Mouse (Mus musculus) hindbrain, embryonic 16.5 days (tissue): ENCODE data around the gene Madcam1. TPM values are rescaled to one million over a fixed set of nuclear protein-coding genes. Genes with fewer than 3 reads are reported as not detected.

Experiments
- ATAC-seq: fragments of 200-750 bp; cut with Nextera tagmentation; 2 replicates; pipeline ENCODE4 v1.8.0; 2017; ENCODE audit warnings: moderate TSS enrichment, moderate library complexity
- H3K27ac ChIP-seq: fragments of 300-500 bp; sonication (generic); 2 replicates; pipeline ENCODE4 v1.5.1; 2014; ENCODE audit warnings: low read depth, mild to moderate bottlenecking, control low read depth, low read length, moderate library complexity
- H3K27me3 ChIP-seq: fragments of 300-500 bp; sonication (generic); replicated peaks from 2 replicates; pipeline ENCODE4 v1.6.1; 2014; ENCODE audit warnings: low read length; ENCODE audit not compliant: control insufficient read depth, insufficient read depth
- H3K36me3 ChIP-seq: fragments of 300-500 bp; sonication (generic); 2 replicates; pipeline ENCODE4 v1.6.1; 2014; ENCODE audit warnings: mild to moderate bottlenecking, low read length, moderate library complexity, mixed read lengths; ENCODE audit not compliant: control insufficient read depth, insufficient read depth
- H3K4me1 ChIP-seq: fragments of 300-500 bp; sonication (generic); 2 replicates; pipeline ENCODE4 v1.6.1; 2014; ENCODE audit warnings: low read depth, low read length; ENCODE audit not compliant: control insufficient read depth, insufficient read depth
- H3K4me2 ChIP-seq: fragments of 300-500 bp; sonication (generic); 2 replicates; pipeline ENCODE4 v1.6.1; 2014; ENCODE audit warnings: mild to moderate bottlenecking, low read length, control low read depth, moderate library complexity
- H3K4me3 ChIP-seq: fragments of 300-500 bp; sonication (generic); 2 replicates; pipeline ENCODE4 v1.5.1; 2014; ENCODE audit warnings: mild to moderate bottlenecking, low read length, control low read depth, moderate library complexity
- H3K9ac ChIP-seq: fragments of 300-500 bp; sonication (generic); 2 replicates; pipeline ENCODE4 v1.6.1; 2014; ENCODE audit warnings: low read depth, mild to moderate bottlenecking, control low read depth, low read length, moderate library complexity
- H3K9me3 ChIP-seq: fragments of 300-500 bp; sonication (generic); 2 replicates; pipeline ENCODE4 v1.6.1; 2014; ENCODE audit warnings: mild to moderate bottlenecking, low read length, moderate library complexity; ENCODE audit not compliant: control insufficient read depth
- WGBS: fragments of 180-500 bp; shearing (Covaris S2); extraction: QIAGEN DNeasy Blood & Tissue Kit; methylation state at CpG from one replicate; pipeline ENCODE4 v1.1.7; 2014; 5-methylcytosine and 5-hydroxymethylcytosine counted together
- polyA plus RNA-seq: library from polyadenylated mRNA; unstranded; fragments of >200 nt; fragmentation: Nextera tagmentation; extraction: Ambion mirVana; gene quantifications from 2 replicates; pipeline ENCODE4 v1.2.1, GENCODE M21; 2015

Madcam1 gene
- 0.99 and 1.5 TPM in 2 replicates for polyA plus RNA-seq

DNA sequence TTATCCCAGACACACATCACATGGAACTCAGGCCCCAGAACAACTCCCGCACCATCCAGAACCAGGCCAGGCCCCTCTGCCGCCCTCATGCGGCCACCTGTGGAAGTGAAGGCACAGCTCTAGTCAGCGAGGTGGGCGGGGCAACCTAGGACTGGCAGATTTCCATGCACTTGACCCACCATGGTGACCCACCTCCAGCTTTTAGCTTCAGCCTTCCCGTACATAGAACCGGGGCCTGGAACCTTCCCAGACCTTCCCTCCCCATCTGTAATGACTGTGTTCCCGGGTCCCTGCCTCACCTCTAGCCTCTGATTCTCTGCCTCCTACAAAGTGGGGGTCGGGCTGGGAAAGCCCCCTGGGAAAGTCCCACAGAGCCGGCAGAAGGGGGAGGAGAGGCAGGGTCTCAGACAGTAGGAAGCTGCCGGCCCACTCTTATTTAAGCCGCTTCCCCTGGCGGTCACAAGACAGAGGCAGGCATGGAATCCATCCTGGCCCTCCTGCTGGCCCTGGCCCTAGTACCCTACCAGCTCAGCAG, at the start of gene Madcam1:
Gene Madcam1, plus strand, starts transcription at position 429 of the 535 bp plus-strand sequence.
- Histone ChIP-seq H3K9ac (no peak within 1 kb of the TSS), H3K27me3 (no peaks in the 10 kb centered on the region), H3K9me3 (no peaks in the 10 kb centered on the region), H3K4me2 (no peak within 1 kb of the TSS), H3K36me3 (no peaks in the 10 kb centered on the region), H3K4me1 (peaks cover 7% of the 10 kb centered on the region), H3K4me3 (no peak within 1 kb of the TSS), H3K27ac (no peak within 1 kb of the TSS)
- no peak for ATAC-seq
- WGBS = 9% methylated on average over 12 of the region's 13 CpGs

DNA sequence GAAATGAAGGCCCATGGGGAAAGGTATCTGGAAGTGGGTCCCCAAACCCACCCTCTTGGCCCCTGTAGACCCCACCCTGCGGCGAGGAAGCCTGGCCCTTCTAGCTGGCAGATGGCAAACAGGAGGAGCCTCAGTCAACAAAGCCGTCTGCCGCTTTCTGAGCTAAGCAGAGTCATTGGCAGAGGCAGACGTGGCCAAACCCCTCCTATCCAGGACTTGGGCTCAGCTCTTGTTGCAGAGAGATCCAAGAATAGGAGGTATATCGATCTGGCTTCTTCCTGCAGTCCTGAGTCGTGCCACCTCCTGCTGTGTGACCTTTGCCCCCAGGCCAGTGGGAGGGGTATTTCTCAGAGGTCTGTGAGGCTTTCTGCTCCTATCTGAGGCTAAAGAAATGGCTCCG, 48.5 kb upstream of the Madcam1 start:
- H3K4me1 ChIP-seq = peaks cover 28% of the 10 kb centered on the region
- no peak overlapping the region for H3K4me3 ChIP-seq
- H3K4me2 ChIP-seq = no peak overlapping the region
- no peak overlapping the region; the same call in 1 of the 2 replicates for H3K9ac ChIP-seq
- H3K9me3 ChIP-seq = no peaks in the 10 kb centered on the region
- no peak for ATAC-seq
- H3K27ac ChIP-seq = no peak overlapping the region
- no peaks in the 10 kb centered on the region for H3K36me3 ChIP-seq
- WGBS = 13% methylated on average over 8 of the region's 8 CpGs
- peaks cover 11% of the 10 kb centered on the region for H3K27me3 ChIP-seq

DNA sequence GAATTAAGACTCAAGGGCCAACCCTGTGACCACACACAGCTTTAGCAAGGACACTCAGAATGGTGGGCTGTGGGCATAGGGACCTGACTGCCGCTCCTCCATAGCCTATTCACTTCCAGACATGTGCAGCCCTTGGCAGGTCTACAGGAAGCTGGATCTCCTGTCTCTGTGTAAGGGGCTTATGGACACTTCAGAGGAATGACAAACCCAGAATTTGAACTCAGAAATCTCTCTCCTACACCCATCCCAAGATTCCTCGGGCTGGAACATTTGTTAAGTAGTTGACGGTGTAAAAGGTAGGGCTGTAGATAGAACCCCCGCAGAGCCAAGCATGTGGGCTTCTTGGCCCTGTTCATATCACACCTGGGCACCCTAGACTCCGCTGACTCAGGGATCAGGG, 48.0 kb upstream of the Madcam1 start:
- Histone ChIP-seq H3K4me2 (no peak overlapping the region), H3K36me3 (no peaks in the 10 kb centered on the region), H3K9me3 (no peaks in the 10 kb centered on the region), H3K27ac (no peak overlapping the region), H3K9ac (no peak overlapping the region), H3K27me3 (peaks cover 11% of the 10 kb centered on the region), H3K4me1 (peaks cover 23% of the 10 kb centered on the region), H3K4me3 (no peak overlapping the region)
- 85% methylated on average over 5 of the region's 5 CpGs for WGBS
- ATAC-seq = no peak

DNA sequence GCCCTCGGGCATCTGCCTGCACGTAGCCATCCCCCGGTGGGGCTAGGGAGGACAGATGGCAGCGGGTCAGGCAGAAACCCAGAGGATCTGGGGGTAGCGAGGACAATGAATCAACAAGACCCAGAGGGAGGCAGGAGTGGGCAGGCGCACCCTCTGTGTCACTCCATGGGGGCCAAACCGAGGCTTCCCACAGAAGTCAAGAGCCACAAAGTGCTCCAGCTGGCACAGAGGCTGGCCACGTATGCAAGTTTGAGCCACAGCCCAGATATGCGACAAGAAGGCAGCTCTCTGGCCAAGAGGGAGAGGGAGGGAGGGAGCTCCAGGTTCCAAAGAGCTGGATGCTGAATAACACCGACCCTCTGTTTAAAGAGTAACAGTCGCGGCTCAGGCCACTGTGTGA, 40.4 kb upstream of the Madcam1 start:
- Histone ChIP-seq H3K4me2 (no peak overlapping the region), H3K9ac (no peak overlapping the region), H3K9me3 (no peaks in the 10 kb centered on the region), H3K4me1 (no peaks in the 10 kb centered on the region), H3K27me3 (no peaks in the 10 kb centered on the region), H3K27ac (no peak overlapping the region), H3K36me3 (no peaks in the 10 kb centered on the region), H3K4me3 (no peak overlapping the region)
- 51% methylated on average over 12 of the region's 12 CpGs for WGBS
- no peak for ATAC-seq

DNA sequence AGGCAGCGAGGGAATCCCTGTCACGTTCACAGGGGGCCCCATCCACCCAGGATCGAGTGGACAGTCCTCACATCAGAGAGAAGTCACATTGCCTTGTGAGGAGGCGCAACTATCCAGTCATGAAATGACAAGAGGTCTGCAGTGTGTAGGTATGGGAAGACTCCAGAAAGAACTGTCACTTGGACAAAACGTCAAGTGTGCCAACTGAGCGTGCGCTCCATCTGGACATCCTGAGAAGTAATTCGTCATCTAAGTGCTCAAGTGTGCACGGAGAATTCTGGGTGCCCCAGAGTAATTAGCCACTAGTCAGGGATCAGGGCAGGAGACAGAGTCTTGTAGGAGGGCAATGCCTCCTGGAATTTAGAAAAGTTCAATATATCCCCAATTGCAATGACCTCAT, 39.0 kb upstream of the Madcam1 start:
- no peaks in the 10 kb centered on the region for H3K4me1 ChIP-seq
- no peaks in the 10 kb centered on the region for H3K27me3 ChIP-seq
- no peak overlapping the region for H3K4me3 ChIP-seq
- no peak overlapping the region for H3K9ac ChIP-seq
- no peak overlapping the region for H3K4me2 ChIP-seq
- WGBS = 78% methylated on average over 9 of the region's 9 CpGs
- no peak overlapping the region for H3K27ac ChIP-seq
- no peak for ATAC-seq
- no peaks in the 10 kb centered on the region for H3K9me3 ChIP-seq
- H3K36me3 ChIP-seq = no peaks in the 10 kb centered on the region

DNA sequence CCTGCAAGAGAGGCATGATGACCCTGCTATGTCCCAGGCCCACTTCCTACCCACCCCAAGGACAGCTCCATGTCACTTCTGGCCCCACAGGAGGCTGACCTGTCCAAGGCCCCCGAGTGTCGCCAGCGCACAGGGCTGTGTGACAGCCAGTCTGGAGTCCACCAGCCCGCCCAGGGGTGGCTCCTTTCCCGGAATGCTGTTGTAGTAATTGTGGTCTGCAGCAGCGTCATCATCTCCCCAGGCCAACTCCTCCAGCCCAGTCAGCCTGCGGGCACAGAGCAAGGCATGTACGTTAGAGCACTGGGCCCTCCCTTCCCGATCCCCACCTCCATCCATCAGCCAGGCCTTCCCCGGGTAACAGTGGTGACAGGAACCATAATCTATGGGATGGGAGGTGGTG, 38.2 kb upstream of the Madcam1 start:
- no peaks in the 10 kb centered on the region for H3K36me3 ChIP-seq
- WGBS = 79% methylated on average over 10 of the region's 10 CpGs
- no peak for ATAC-seq

DNA sequence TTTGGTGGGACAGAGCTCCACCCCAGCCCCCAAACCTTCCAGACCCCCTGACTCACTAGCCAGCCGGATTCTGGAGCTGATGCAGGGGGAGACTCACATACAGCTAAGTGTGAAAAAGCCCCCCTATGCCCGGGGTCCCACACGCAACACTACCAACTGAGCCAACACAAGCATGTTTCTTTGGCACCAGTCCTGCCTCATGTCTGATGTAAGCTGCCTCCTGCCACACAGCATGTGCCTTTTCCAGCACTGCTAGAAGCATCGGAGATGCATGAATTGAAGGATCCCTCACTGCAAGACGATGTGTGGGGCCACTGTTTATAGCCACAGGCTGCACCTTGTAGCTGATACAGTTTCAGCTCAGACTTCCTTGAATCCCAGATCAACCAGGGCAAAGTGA, 36.0 kb upstream of the Madcam1 start:
- Histone ChIP-seq H3K4me2 (no peak overlapping the region), H3K27me3 (no peaks in the 10 kb centered on the region), H3K9me3 (no peaks in the 10 kb centered on the region), H3K4me3 (no peak overlapping the region), H3K27ac (no peak overlapping the region), H3K4me1 (no peaks in the 10 kb centered on the region), H3K9ac (no peak overlapping the region), H3K36me3 (no peaks in the 10 kb centered on the region)
- WGBS = 74% methylated on average over 5 of the region's 5 CpGs
- ATAC-seq = no peak

More for the DNA sequence above, 38.2 kb upstream of the Madcam1 start:
- Histone ChIP-seq H3K27ac (no peak overlapping the region), H3K27me3 (no peaks in the 10 kb centered on the region), H3K4me3 (no peak overlapping the region), H3K9me3 (no peaks in the 10 kb centered on the region), H3K4me2 (no peak overlapping the region), H3K4me1 (no peaks in the 10 kb centered on the region), H3K9ac (no peak overlapping the region)

DNA sequence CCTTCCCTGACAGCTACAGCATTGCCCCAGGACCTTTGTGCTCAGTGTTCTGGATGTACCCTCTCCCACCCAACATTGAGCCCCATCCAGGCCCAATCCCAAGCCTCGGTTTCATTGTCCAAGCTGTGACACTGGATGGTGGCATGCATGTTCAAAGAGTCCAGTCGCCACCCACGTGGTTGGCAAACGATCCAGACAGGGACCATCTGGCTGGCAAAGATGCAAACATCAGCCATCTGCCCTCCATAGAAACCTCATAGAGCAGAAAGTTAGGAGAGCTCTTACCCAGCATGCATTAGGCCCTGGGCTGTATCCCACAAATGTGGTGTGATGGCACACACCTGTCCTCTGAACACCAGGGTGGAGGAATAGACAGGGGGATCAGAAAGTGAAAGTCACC, 32.9 kb upstream of the Madcam1 start:
- no peak overlapping the region for H3K4me2 ChIP-seq
- H3K36me3 ChIP-seq = no peaks in the 10 kb centered on the region
- H3K27ac ChIP-seq = peak overlapping the region; percentile 35
- WGBS = 51% methylated on average over 4 of the region's 4 CpGs
- peak; percentile 67 for ATAC-seq
- no peaks in the 10 kb centered on the region for H3K27me3 ChIP-seq
- no peaks in the 10 kb centered on the region for H3K9me3 ChIP-seq
- H3K4me1 ChIP-seq = no peaks in the 10 kb centered on the region; the same call in 1 of the 2 replicates
- no peak overlapping the region for H3K9ac ChIP-seq
- H3K4me3 ChIP-seq = no peak overlapping the region

DNA sequence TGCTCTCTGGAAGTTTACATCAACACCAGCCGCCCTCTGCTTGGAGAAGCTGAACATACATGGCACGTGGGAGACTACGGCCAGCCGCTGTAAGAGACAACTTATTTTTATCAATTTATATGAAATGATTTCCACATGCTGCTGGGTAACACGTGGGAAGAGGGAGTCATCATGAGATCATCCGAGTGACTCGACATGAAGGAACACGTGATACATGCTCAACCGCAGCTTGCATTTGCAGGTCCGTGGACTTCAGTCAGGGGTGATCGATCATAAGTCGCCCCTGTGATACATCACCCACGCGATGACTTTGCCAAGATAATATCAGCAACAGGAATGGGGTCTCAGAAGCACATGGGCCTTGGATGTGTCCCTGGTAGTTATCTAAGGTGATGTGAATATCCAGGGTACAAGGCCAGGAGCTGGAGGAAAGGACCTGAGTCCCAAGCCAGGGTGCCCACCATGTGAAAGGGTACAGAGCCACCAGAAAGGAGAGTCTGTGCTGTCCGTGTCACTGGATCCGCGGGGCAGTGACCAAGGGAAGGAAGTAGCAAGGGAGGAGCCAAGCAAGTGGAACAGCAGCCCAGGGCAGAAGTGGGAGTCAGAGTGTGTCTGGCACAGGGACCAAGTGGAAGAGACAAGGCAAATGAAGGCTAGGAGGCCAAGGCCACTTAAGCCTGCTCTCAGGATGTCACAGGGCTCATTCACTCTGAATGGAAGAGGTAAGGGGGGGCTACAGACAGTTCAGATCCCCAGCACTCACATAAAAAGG, 31.2 kb upstream of the Madcam1 start:
- Histone ChIP-seq H3K4me1 (peaks cover 4% of the 10 kb centered on the region), H3K27ac (no peak overlapping the region), H3K9ac (no peak overlapping the region), H3K9me3 (no peaks in the 10 kb centered on the region), H3K27me3 (no peaks in the 10 kb centered on the region), H3K36me3 (no peaks in the 10 kb centered on the region), H3K4me3 (no peak overlapping the region), H3K4me2 (no peak overlapping the region)
- ATAC-seq = no peak
- WGBS = 86% methylated on average over 17 of the region's 17 CpGs
